Mouse (Mus musculus): ENCODE data around the gene She.

The She gene

GRCm38 (mm10) chr3:89882556-89883181, 51.5 kb downstream of the She start:
- DNase-seq (ENCODE audit: extremely low read depth, low read depth, low spot score): no peak

- no peak for DNase-seq (ENCODE audit: extremely low read depth, low read depth, low spot score)
Observed at GRCm38 (mm10) chr3:89883582-89884041, 52.4 kb downstream of the She start.

GRCm38 (mm10) chr3:89885766-89886165, 54.6 kb downstream of the She start:
- DNase-seq (ENCODE audit: extremely low read depth, low read depth, low spot score): no peak

- DNase-seq (ENCODE audit: extremely low read depth, low read depth, low spot score): no peak
Observed at GRCm38 (mm10) chr3:89887582-89888230, 56.5 kb downstream of the She start.

- DNase-seq (ENCODE audit: extremely low read depth, low read depth, low spot score): no peak
Observed at GRCm38 (mm10) chr3:89889841-89890430, 58.8 kb downstream of the She start.

GRCm38 (mm10) chr3:89891696-89892095, 60.5 kb downstream of the She start:
- DNase-seq (ENCODE audit: extremely low read depth, low read depth, low spot score): no peak

- DNase-seq (ENCODE audit: extremely low read depth, low read depth, low spot score): no peak
Observed at GRCm38 (mm10) chr3:89892517-89893106, 61.4 kb downstream of the She start.

- DNase-seq (ENCODE audit: extremely low read depth, low read depth, low spot score): no peak
Observed at GRCm38 (mm10) chr3:89896571-89896970, 65.4 kb downstream of the She start.

- DNase-seq (ENCODE audit: extremely low read depth, low read depth, low spot score): no peak
Observed at GRCm38 (mm10) chr3:89897204-89897796, 66.1 kb downstream of the She start.

GRCm38 (mm10) chr3:89898011-89898410, 66.8 kb downstream of the She start:
- no peak for DNase-seq (ENCODE audit: extremely low read depth, low read depth, low spot score)

GRCm38 (mm10) chr3:89898870-89899510, 67.8 kb downstream of the She start:
- no peak for DNase-seq (ENCODE audit: extremely low read depth, low read depth, low spot score)

- DNase-seq (ENCODE audit: extremely low read depth, low read depth, low spot score): no peak
Observed at GRCm38 (mm10) chr3:89899511-89899908, 68.3 kb downstream of the She start.

GRCm38 (mm10) chr3:89907846-89908245, 76.7 kb downstream of the She start:
- DNase-seq (ENCODE audit: extremely low read depth, low read depth, low spot score): no peak
